Mouse (Mus musculus) lung, postnatal 4 days (tissue): ENCODE results near the gene Slc7a7.

Experiments used
- DNase-seq, 2 experiments: peaks; one replicate each; pipeline ENCODE4 v3.0.0; 2021

The Slc7a7 gene

GRCm38 (mm10) chr14:54432078-54432836 is 14.7 kb upstream of the Slc7a7 start:
- peak; percentile 75 to 83 for DNase-seq

GRCm38 (mm10) chr14:54431334-54432077 is 13.9 kb upstream of the Slc7a7 start, which contains the start of gene Mmp14:
TSS of gene Mmp14 (plus strand) at chr14:54431612.
- DNase-seq = peak; percentile 85 to 90

- no peak for DNase-seq
These were observed 13.0 kb upstream of the Slc7a7 start for GRCm38 (mm10) chr14:54430406-54431145.

DNA sequence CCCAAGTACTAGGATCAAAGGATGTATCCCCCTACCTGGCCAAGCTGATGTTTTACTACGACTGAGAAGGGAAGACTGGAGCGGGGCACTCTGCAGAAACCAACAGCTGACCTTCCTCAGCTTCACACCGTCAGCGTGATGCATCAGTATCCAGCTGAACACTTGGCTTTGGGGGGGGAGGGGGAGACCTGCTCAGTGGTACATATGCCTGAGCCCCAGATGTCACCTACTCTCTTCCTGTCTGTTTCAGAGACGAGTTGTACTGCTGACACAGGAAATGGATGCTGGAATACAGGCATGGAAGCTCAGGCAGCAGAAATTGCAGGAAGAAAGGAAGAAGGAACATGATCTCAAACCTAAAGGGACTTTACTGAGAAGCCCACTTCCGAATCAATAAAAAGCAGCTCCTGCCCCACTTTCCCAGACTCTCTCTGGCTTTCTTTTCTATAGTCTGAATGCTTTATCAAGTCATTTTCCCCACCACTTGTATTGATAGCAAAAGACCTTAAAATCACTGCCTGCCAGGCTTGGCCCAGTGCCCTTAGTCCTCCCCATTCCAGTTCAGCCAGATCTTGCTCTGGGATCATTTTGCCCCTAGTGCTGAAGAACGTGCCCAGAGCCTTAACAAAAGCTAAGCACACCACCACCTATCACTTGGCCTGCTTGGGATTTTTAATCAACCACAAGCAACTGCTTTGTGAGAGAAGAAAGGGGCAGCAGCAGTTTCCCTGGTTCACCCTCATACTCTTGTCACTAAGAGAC is 11.9 kb upstream of the Slc7a7 start:
- DNase-seq = no peak

GRCm38 (mm10) chr14:54428421-54428820 is 10.8 kb upstream of the Slc7a7 start:
- no peak for DNase-seq

DNA sequence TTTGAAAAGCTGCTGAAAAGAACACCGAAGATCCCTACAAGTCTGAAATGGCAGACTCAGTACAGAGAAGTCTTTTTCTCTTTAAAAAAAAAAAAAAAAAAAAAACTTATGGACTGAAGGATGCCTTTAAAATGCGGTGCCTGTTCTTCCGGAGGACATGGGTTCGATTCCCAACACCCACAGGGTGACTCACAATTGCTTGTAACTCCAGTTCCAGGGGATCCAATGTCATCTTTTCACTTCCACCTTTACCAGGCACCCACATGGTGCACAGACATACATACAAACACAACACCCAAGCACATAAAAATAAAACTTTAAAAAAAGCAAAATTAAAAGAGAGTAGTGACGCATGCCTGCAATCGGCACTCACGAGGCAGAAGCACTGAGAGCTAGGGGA is 10.1 kb upstream of the Slc7a7 start:
- DNase-seq = no peak

DNA sequence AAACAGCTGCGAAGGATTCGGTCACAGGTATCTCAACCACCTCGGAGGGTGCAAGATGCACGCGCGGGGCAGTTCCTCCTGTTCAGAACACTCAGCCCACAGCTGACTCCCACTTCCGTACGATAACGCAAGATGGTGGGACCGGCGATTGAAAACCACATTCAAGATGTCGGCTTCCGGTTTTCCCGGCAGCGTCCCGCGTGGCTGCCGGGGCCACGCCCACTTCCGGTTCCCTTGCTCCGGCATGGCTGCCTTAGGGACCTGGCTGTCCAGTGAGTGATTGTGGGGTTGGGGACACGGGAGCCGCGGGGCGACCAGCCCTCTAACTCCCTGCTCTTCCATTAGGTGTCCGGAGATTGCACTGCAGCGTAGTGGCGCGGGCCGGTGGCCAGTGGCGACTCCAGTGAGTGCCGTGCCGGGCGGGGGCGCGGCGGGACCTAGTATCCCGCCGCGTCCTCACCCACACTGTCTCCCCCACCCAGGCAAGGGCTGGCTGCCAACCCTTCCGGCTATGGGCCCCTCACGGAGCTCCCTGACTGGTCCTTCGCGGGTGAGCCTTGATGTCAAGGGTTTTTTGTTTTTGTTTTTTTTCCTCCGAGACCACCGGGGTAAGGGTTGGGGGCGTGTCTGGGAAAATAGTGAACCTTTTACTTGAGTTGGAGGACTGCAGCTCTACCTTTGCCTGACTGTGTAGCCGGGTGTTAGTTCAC is 9.3 kb upstream of the Slc7a7 start, which contains the start of gene Mrpl52:
Gene Mrpl52 (plus strand): TSS at position 221 of the 710 bp plus-strand sequence.
- peak; percentile 94 to 96 for DNase-seq

GRCm38 (mm10) chr14:54426003-54426688 is 8.6 kb upstream of the Slc7a7 start:
- DNase-seq = no peak

DNA sequence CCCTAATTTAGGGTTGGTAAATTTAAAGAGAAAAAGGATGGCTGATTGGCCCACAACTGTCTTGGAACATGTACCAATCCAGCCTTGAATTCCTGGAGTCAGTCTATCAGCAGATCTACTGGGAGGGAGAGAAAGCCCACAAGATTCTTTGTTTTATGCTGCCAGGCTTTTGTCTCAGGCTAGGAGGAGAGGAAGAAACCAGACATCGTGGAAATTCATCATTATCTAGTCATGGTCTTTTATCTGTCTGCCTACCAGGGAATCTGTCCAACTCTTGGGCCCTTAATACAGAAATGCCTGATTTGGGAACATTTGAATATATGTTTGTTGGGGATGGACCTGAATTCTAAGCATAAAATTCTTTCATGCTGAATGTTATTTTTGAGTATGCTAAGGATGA is 8.0 kb upstream of the Slc7a7 start:
- DNase-seq = no peak

- DNase-seq = no peak
These were observed 7.1 kb upstream of the Slc7a7 start for GRCm38 (mm10) chr14:54424634-54425033.

- peak in 1 of 2 experiments; percentile 53 for DNase-seq
These were observed 5.8 kb upstream of the Slc7a7 start for GRCm38 (mm10) chr14:54423406-54423805.

DNA sequence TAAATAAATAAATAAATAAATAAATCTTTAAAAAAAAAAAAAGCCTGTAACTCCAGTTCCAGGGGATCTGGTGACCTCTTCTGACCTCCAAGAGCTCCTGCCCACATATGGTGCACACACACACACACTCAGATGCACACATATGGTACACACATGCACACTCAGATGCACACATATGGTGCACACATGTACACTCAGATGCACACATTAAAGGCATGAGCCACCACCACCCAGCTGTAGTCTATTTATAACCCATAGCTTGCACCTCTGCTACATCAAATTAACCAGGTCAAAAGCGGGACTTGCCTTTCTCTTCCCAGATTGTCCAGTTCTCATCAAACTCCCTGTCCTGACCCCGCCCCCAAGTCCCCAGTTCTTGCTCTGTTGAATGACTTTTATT is 3.4 kb upstream of the Slc7a7 start:
- DNase-seq = no peak

DNA sequence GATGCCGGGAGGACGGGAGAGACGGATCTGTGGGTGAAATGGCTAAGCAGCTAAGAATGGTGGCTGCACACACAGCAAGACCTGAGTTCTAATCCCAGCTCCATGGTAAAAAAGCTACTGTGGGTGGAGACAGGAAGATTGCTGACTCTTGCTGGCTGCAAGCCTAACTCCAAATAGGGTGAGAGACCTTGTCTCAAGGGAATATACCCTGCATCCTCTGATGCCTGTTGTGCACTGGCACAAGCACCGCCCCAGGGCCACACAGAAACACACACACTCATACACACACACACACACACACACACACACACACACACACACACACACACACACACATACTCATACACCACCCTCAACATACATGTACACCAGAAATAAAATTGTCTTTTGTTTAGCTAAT is 750 bp downstream of the Slc7a7 start:
- DNase-seq = no peak

GRCm38 (mm10) chr14:54416229-54416775 is 1.3 kb downstream of the Slc7a7 start:
- no peak for DNase-seq

DNA sequence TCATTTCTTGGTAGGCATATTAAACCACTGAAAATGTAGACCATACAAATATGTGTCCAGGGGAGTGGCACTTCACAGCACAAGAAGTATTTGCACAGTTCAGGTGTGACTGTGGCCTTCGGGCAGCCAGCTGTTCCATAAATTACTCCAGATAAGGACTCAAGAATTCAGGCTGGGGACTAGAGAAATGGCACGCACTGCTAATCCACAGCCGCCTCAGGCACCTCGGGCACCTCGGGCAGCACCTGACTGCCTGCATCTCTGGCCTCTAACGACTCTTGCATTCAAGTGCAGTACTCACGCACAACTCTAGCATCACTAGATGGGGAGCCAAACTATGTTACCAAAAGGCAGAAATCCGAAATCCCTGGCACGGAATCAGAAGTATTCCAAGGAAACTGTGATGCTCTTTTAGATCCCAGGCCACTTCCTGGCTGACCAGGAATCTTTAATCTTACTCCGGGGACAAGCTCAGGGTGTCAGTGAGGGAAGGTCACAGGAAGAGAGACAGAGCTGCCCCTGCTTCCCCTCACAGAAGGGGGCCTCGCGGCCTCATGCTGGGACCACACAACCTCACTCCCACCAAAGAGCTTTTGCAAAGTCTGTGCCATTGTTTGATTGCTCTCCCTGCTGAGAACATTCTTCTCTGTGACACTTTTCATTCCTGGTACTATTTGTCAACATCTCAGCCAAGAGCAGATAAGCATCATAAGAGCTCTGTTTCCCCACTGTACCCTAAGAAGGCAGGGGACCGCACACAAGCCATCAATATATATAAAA is 2.1 kb downstream of the Slc7a7 start:
- peak in 1 of 2 experiments; percentile 67 for DNase-seq

DNA sequence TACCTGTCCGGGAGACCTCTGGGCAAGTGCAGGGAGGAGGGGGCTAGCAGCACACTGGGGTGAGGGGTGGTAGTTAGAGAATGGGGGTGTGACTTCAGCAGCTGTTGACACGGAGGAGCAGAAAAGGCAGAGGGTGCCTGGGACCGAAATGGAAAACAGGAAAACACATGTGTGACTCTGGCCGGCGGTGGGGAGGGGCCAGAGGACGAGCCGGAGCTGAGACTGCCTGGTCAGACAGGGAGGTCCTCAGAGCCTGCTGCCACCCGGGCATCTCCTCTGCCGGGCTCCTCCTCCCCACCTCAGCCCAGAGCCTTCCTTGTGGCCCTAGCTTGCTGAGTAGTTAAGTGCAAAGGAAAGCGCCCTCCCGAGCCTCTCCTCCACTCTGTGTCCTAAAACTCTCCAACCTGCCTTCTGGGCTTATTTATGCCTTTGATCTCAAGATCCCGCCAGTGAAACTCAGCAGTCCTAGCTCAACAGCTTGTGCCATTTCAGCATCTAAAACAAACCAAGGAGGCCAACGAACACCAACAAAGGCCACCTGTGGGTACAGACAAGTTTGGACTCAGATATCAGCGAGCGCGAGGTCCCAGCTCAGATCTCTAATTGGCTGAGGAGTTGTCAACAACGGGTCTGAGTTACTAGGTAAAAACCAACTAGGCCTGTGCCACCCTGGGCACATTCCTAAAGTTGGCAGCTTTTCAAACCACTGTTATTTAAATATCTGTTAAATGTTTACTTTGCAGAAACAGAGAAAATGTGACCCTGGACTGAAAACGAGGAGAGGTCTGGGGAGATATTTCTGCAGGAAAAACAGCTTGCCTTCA is 3.5 kb downstream of the Slc7a7 start:
- DNase-seq = peak; percentile 61 to 76

- DNase-seq = peak; percentile 44 to 78
These were observed 4.9 kb downstream of the Slc7a7 start for GRCm38 (mm10) chr14:54412629-54413170.

DNA sequence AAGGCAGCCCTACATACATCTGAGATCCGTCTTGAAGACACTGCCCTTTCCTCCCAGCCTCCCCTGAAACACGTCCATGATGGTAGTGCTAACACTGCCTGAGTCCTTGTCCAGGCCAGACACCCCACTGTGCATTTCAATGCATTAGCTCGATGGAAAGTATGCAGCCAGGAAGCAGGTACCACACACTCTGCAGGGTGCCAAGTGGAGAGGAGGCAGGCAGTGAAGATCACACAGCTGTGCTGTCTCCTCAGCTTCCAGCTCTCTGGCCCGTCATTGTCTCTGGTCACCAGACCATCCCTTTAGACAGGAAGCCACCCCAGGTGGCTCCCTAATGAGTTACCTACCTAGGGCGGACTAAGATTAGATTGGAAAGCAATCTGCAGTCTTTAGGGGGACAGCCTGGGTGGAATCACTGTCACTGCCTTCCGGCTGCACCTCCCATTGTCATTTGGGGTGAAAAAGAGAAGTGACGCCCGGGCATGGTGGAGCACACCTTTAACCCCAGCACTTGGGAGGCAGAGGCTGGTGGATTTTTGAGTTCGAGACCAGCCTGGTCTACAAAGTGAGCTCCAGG is 5.5 kb downstream of the Slc7a7 start:
- DNase-seq = no peak
